Mouse (Mus musculus) cerebellum, postnatal 10 days (tissue): Measurements from ENCODE around the gene Ggps1.
"Not testable (repeated sequence)": the region's sequence is repeated elsewhere in the genome, so short reads cannot be mapped to it uniquely, and the experiment has no call there.

Source experiments
- DNase-seq, 2 experiments: peaks; one replicate each; pipeline ENCODE4 v3.0.0; 2021; ENCODE audit warnings: mixed read lengths in 2 of 2

Ggps1 gene

GRCm38 (mm10) chr13:14035875-14036630 lies 27.2 kb downstream of the Ggps1 start:
- no peak for DNase-seq

- DNase-seq, result not testable (repeated sequence)
These were observed 27.9 kb downstream of the Ggps1 start for GRCm38 (mm10) chr13:14035352-14035751.

GRCm38 (mm10) chr13:14034073-14034348 lies 29.3 kb downstream of the Ggps1 start:
- no peak for DNase-seq

- no peak for DNase-seq
These were observed 29.8 kb downstream of the Ggps1 start for GRCm38 (mm10) chr13:14033309-14034072.

- no peak for DNase-seq
These were observed 37.0 kb downstream of the Ggps1 start for GRCm38 (mm10) chr13:14026154-14026820.

- no peak for DNase-seq
These were observed 37.7 kb downstream of the Ggps1 start for GRCm38 (mm10) chr13:14025554-14025953.

GRCm38 (mm10) chr13:14021417-14021816 lies 41.9 kb downstream of the Ggps1 start:
- DNase-seq, result not testable (repeated sequence)

- DNase-seq, result no peak
These were observed 44.4 kb downstream of the Ggps1 start for GRCm38 (mm10) chr13:14018852-14019251.

- no peak for DNase-seq
These were observed 45.0 kb downstream of the Ggps1 start for GRCm38 (mm10) chr13:14018283-14018682.

GRCm38 (mm10) chr13:14015609-14016008 lies 47.7 kb downstream of the Ggps1 start:
- no peak for DNase-seq

- DNase-seq, result peak; percentile 24 to 30
These were observed 48.7 kb downstream of the Ggps1 start for GRCm38 (mm10) chr13:14014540-14014939.

- DNase-seq, result peak; percentile 17 to 21
These were observed 49.3 kb downstream of the Ggps1 start for GRCm38 (mm10) chr13:14014001-14014400.

- no peak for DNase-seq
These were observed 51.8 kb downstream of the Ggps1 start for GRCm38 (mm10) chr13:14011454-14011995.

GRCm38 (mm10) chr13:14006056-14006455 lies 57.2 kb downstream of the Ggps1 start:
- DNase-seq, result no peak

GRCm38 (mm10) chr13:14004999-14005398 lies 58.3 kb downstream of the Ggps1 start:
- no peak for DNase-seq

- DNase-seq, result peak in 1 of 2 experiments; percentile 30
These were observed 59.2 kb downstream of the Ggps1 start for GRCm38 (mm10) chr13:14004086-14004485.

- no peak for DNase-seq
These were observed 60.6 kb downstream of the Ggps1 start for GRCm38 (mm10) chr13:14002706-14003105.
